Mouse (Mus musculus): Measurements from ENCODE around the gene Dnaja3.

The Dnaja3 gene

DNA sequence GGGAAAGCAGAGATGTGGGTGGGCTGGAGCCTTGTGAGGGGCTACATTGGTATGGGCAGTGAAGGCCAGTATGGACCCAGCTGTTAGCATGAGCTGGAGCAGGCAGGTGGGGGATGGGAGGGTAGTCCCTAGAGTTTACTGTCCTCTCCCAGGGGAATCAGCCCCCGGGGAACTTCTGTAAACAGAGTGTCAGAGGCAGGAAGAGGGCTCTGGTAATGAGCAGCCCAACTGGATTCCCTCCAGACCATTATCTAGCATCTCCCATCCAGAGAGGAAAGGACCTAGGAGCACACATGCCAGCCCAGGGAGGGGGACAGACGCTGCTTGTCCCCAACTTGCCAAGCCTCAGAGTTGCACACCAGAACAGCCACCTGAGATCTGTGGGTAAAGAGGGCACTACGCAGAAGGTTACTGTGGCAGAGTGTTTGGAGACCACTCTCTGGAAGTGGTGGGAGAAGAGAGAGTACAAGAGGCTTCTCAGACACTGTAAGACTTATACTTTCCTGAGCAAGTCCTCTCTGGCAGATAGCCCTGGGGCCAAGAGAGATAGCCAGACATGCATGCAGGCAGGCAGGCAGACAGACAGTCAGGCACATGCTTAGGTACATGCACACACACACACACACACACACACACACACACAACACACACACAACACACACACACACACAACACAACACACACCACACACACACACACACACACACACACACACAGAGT is 1.5 kb downstream of the Dnaja3 start:
- DNase-seq (ENCODE audit: extremely low read depth, insufficient read length, low spot score), result peak; percentile 59

DNA sequence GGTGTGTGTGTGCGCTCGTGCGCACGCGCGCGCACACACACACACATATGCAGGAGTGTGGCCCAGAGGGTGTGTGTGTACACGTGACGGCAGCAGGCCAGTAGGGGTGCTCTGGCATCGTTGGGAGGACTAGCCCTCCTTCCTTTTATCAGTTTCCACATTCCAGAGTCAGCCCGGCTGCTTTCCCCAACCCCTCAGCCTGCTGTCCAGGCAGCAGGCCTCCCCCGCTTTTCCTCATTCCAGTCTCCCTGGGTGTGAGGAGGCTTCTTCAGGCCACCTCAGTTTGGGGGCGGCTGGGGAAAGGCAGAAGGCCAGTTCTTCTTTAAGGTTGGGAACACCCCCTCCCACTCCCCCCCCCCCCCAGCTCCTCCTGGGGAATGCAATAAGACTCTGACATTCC is 2.4 kb downstream of the Dnaja3 start:
- DNase-seq (ENCODE audit: extremely low read depth, insufficient read length, low spot score), result peak; percentile 82

DNA sequence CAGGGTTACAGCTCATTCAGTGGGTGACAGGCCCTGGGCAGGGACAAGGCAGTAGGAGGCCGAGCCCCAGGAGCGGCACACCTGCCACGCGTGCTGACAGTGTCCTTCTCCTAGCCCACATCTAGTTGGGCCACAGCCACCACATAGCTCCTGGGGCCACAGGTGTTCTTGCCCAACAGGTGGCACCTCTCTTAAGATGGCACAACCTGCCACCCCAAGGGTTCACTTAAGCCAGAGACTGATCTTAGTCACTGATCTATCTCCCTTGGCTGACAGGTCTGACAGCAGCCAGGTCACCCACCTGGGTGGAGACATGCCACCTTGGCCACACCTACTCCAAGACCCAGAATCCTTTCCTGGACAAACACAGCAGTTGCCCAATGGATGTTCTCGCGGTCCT is 3.1 kb downstream of the Dnaja3 start:
- peak; percentile 49 for DNase-seq (ENCODE audit: extremely low read depth, insufficient read length, low spot score)

DNA sequence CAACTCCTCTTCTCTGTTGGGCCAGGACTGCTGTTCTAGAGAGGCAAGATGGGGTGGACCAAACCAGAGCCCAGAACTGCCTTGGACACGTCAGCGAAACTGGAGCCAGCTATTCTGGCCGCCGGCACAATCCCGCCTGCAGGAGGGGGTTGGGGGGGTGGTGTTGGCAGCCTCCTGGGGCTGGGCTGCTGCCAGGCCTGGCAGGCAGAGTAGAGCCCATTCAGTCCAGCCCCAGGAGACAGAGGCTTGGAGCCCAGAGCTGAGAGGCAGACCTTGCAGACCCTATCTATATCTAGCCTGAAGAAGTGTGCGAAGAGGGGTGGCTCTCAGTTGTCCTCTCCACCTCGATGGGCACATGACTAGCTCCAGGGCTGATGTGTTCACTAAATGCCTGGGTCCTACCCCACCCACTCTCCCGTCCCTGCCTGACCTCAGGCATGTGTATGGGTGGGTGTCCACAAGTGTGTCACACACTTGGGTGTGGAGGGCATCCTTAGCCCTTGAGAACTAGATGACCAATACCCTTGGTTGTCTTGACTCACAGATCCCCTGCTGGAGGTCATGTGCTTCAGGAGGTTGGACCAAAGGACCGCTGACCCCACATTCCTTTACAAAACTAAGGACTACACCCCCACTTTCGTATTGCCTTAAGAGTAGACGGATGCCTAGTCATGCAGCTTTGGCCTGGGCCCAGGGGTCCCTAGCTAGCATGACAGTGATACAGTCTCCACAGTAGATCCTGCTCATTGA is 4.1 kb downstream of the Dnaja3 start:
- DNase-seq (ENCODE audit: extremely low read depth, insufficient read length, low spot score), result peak; percentile 95

DNA sequence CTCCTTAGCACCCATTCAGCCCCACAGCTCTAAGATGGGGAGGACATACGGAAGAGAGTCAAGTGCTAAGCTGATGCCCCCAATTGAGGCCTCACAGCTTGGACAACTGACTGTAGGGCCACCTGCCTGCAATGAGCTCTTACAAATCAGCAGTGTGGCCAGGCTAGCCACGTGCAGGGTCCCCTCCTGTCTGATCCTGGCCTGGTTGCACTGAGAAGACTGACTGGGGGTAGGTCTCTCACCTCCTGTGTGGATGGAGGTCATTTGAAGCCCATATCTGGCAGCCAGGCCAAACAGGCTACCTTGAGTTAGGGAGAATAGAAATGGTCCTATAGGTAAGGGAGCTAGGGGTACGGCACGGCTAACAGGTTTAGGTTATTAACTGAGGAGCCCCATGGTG is 6.1 kb downstream of the Dnaja3 start:
- no peak for DNase-seq (ENCODE audit: extremely low read depth, insufficient read length, low spot score)

DNA sequence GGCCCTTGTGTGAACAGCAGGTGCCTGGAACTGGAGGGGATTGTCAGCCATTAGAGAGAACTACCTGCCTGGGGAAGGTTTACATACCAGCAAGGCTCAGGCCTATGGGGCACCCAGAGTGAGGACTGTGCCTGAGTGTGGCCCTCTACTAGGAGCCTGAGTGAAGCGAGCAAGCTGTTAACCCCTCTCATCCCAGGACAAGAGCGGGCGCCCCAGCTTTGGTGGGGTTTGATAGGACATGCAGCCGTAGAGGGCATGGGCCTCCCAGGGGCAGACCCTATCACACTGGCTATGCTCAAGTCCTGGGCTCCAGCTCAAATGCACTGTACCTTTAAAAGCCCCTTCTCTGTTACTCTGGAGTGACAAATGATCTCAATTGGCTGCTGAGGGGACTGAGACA is 7.0 kb downstream of the Dnaja3 start:
- no peak for DNase-seq (ENCODE audit: extremely low read depth, insufficient read length, low spot score)

DNA sequence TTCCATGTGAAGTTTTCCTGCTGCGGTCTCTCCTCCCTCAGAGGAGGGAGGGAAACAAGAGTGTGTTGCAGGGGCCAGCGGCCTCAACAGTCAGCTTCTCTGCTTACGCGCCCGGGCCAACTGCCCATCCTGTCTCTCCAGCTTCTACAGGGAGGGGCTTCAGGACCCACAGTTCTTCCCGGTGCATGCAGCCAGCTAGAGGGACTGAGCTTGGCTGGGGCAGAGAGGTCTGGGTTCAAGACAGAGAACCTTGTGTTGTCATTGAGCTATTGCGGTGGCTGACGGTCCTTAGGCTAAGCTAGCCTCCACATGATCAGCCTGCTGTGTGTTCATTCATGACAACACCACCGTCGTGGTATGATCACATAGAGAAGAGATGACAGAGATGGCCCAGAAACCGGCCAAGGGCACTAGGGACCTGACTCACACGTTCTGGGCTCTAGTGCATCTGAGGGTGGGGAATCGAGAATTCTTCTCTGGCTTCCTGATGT is 7.9 kb downstream of the Dnaja3 start:
- peak; percentile 78 for DNase-seq (ENCODE audit: extremely low read depth, insufficient read length, low spot score)

DNA sequence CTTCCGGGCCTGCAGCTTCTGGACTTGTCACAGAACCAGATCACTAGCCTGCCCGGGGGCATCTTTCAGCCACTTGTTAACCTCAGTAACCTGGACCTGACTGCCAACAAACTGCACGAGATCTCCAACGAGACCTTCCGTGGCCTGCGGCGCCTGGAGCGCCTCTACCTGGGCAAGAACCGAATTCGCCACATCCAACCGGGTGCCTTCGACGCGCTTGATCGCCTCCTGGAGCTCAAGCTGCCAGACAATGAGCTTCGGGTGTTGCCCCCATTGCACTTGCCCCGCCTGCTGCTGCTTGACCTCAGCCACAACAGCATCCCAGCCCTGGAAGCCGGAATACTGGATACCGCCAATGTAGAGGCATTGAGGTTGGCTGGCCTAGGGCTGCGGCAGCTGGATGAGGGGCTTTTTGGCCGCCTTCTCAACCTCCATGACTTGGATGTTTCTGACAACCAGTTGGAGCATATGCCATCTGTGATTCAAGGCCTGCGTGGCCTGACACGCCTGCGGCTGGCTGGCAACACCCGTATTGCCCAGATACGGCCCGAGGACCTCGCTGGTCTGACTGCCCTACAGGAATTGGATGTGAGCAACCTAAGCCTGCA is 8.7 kb downstream of the Dnaja3 start:
- no peak for DNase-seq (ENCODE audit: extremely low read depth, insufficient read length, low spot score)

DNA sequence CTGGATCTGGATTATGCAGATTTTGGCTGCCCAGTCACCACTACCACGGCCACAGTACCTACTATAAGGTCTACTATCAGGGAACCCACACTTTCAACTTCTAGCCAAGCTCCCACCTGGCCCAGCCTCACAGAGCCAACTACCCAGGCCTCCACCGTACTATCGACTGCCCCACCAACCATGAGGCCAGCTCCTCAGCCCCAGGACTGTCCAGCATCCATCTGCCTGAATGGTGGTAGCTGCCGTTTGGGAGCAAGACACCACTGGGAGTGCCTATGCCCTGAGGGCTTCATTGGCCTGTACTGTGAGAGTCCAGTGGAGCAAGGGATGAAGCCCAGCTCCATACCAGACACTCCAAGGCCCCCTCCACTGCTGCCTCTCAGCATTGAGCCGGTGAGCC is 9.4 kb downstream of the Dnaja3 start:
- no peak for DNase-seq (ENCODE audit: extremely low read depth, insufficient read length, low spot score)

DNA sequence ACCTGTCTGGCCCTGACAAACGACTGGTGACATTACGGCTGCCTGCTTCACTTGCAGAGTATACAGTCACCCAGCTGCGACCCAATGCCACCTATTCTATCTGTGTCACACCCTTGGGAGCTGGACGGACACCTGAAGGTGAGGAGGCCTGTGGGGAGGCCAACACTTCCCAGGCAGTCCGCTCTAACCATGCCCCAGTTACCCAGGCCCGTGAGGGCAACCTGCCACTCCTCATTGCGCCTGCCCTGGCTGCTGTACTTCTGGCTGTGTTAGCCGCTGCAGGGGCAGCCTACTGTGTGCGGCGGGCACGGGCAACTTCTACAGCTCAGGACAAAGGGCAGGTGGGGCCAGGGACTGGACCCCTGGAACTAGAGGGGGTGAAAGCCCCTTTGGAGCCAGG is 9.9 kb downstream of the Dnaja3 start:
- DNase-seq (ENCODE audit: extremely low read depth, insufficient read length, low spot score), result no peak

DNA sequence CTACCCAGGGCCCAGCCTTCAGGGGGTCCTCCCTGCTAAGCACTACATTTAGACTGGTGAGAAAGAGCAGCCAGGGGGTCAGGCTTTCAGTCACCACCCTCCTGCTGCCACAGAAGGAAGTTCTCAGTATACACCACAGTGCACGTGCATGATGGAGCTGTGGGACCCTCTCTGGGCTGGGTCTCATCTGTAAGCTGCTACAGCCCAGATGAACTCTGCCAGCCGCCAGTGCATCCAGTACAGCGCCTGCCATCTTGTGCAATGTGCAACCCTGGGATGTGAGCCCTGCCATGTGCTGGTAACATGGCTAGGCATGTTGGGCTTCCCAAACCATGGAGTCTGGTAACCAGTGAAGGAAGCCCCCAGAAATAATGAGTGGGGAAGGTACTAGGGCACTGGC is 10.4 kb downstream of the Dnaja3 start:
- DNase-seq (ENCODE audit: extremely low read depth, insufficient read length, low spot score), result no peak

DNA sequence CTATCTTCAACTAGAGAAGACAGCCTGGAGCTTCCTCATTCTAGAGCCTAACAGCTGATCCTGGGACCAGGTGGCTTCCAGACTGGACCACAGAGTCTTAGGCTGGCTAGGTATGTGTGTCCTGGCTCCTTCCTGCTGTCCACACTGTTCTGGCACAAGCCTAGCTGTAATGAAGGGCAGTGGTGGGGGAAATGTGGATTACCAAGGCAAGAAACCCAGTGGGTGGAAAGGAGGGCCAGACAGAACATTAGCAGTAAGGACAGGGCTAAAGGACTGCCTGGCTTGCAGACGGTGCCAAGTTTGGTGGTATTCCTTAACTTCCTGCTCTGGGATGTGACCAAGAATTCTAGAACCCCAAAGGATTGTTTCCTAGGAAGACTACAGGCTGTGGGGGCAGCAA is 11.3 kb downstream of the Dnaja3 start:
- DNase-seq (ENCODE audit: extremely low read depth, insufficient read length, low spot score), result no peak

DNA sequence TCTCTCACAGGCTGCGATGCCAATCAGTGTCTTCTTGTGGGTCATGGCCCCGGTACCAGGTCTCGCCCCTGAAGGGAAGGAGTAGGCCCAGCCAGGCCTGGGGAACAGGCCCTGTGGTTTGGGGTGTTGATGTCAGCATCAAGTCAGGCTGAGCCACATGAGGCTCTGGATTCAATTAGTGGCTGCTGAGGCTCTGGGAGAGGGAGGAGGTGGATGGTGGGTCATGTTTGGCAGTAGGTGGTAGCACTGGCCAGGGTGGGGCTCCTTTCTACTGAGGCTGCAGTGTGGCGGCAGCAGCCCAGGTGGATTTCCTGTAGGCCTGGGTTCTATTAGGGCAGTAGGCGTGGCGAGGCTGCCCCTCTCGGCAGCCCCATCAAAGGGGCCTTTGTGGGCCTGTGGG is 11.8 kb downstream of the Dnaja3 start:
- DNase-seq (ENCODE audit: extremely low read depth, insufficient read length, low spot score), result no peak

DNA sequence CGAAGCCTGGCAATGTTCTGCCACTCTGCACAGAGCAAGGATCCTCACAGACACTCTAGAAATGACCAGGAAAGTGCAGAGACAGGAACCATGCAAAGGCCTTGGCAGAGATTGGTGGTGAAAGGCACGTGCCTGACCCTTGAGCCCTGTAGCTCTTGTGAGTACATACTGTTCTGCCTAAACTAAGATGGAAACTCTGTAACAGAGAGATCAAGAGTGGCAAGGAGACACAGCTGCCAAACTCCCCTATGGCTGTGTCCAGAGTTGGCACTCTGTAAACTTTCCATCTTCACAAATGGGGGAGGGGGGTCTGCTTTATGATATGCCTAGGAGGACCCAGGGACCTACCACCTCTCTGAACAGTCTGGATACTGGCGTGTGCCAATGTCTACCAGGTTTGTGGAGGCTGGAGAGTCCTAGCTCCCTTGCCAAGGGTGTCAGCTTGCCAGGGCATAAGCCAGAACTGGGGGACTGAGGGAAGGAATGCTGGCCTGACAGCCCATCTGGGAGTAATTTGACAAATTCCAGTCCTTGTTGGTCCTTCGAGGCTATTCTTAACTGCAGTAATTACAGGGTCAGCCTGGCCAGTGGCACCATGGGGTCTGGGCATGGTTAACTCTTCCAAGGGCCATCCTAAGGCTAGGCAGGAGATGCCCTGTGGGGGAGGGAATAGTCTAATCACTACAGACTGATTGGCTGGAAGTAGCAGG is 13.1 kb downstream of the Dnaja3 start:
- DNase-seq (ENCODE audit: extremely low read depth, insufficient read length, low spot score), result no peak

DNA sequence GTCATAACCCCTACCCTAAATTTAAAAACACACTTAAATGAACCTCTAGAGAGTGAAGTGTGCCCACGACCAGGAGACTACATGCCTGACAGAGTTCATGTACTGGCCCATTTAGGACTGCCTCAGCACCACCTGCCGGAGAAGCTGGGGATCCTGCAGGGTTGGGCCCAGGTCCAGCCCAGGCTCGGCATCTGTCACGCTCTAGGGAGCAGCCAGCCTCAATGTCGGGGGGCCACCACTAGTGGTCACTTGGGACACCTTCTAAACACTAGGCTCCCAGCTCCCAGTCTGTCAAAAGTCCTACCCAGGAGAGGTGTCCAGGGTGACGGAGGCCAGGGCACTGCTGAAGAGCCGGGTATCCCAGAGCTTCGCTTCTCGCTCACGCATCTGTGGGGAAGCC is 14.9 kb downstream of the Dnaja3 start:
- no peak for DNase-seq (ENCODE audit: extremely low read depth, insufficient read length, low spot score)

DNA sequence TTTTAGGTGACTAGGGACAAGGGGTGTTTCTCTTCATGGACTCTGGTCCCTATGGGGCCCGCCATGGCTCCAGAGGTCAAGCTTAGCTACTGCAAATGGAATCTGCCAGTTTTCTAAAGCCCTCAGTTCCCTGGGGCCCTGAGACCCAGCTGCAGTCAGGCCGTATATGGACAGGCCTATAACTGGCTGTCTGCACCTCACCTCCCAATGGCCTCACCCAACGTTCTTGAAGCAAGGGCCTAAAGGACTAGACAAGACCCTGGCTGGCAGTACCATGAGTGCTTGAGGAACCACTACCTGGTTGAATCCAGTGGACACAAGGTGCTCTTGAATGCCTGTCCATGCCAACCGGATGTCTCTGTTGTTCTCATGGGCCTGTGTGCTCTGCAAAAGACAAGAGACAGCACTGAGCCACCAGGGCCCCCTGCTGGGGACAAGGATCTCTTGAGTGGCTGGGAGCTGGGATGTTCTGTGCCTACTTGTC is 15.5 kb downstream of the Dnaja3 start:
- DNase-seq (ENCODE audit: extremely low read depth, insufficient read length, low spot score), result no peak

DNA sequence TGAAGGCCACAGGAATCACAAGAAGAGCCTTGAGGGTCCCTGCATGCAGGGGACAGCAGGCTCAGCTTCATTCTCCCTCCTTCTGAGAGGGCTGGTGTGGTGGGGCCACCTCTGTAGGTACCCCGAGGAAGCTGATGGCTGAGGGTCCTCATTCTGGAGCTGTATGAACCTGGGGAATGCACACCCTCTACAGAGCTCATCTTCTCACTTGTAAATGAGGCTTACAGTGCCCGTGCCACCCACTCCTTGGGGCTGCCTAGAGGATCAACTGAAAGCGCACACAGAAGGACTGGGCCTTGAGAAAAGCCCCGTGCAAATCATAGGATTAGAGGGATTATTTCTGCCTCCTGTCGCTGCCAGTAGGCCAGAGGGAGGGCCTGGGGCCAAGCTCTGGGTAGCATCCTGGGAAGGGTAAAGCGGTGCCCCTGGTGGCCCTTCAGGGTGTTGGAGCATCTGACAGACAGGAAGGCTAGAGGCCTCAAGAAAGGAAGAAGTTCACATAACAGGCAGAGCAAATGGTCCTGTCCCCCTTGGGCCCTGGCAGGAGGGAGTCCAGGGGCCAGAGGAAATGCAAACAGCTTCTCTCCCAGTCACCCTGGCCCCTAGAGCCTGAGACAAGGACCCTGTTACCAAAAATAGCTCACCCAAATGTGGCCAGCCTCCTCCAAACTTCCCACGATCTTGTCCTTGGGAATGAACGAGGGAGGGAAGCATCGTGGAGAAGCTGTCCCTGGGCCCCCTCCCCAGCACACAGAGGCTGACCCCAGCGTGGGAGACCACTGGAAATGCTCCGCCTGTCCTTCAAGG is 16.2 kb downstream of the Dnaja3 start:
- DNase-seq (ENCODE audit: extremely low read depth, insufficient read length, low spot score), result no peak

DNA sequence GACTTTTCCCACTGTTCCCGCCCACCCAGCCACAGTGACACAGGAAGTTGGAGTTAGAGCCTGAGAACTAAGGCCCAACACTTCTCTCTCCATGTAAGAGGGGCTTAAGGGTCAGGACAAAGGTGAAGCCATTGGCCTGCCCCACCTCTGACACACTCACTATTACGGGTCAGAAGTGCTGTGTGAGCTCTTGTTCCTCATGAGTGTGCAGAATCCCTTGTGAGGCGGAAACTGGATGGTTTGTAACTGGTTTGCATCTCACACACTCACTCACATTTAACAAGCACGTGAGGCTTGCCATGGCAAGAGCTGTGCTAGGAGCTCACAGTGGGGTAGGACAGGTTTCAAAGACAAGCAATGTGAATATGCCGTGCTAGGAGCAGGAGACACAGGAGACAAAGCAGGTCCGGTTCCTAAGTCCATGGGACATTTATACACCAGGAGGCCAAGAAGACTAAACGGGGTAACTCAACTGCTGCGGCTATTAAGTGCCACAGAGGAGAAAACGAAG is 16.8 kb downstream of the Dnaja3 start:
- DNase-seq (ENCODE audit: extremely low read depth, insufficient read length, low spot score), result no peak

DNA sequence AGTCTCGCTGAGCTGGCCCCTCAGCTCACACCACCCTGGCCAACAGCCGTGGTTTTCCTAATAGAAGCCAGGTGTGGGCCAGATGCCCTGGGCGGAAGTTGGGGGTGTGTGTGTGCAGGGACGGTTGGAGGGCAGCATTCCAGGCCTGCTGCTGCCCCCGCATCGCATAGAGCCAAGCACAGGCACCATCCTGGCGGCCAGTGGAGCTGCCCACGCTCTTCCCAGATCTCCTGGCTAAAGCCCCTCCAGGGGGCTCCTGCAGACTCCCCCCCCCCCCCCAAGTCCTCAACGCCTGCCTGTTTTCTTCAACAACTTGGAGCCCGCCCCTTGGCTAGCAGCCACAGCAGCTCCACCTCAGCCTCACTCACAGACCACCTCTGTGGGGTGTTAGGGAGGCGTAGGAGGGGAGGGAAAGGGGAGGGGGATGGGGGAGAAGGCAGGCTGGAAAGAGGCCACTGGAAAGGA is 19.0 kb downstream of the Dnaja3 start:
- DNase-seq (ENCODE audit: extremely low read depth, insufficient read length, low spot score), result no peak

DNA sequence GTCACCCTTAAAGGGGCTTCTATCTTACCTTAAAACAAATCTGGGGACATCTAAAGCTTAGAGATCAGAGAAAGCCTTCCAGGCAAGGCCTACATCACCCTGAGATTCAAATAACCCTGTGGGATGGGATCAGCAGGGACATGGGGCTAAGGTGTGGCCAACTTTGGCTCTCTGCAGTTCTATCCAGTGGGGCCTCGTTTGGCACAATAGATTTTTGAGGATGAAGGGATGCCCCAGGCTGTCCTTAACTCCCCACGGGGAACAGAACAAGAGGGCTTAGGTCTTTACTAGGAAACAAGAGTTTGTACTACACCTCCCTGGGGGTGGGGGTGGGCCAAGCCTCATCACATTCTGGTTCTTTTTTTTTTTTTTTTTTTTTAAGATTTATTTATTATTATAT is 19.5 kb downstream of the Dnaja3 start:
- no peak for DNase-seq (ENCODE audit: extremely low read depth, insufficient read length, low spot score)

Data from 3134 (cell line).